ENCODE assay signal across 11 mouse cellular contexts in genomic region chr4:125651676-125652246, GRCm38 (mm10).
A peak's percentile ranks its signal among the peaks of the same experiment; 100 is the strongest.
DNase-seq lines count a peak whose midpoint lies in the region; ATAC-seq lines count a peak whose summit lies in the region.
"Had no signal": no experiment of that assay in that cellular context is flagged by ENCODE, and none has a peak within 500 bp of the region (broad histone marks: within the 10 kb centered on the region; RNA-seq: fewer than 3 reads in every experiment).

No protein-coding gene starts in this region.

- H3K27ac ChIP-seq in heart, embryonic 12.5 days (ENCODE audit: poor library complexity, severe bottlenecking): no peak overlapping the region
- H3K27ac ChIP-seq in midbrain, embryonic 11.5 days (ENCODE audit: low read depth, low read length): no peak overlapping the region
- H3K27ac ChIP-seq: embryonic facial prominence, embryonic 15.5 days; heart, embryonic 13.5 days had no signal

- 51% methylated on average over 24 of the region's 24 CpGs for WGBS in heart, embryonic 12.5 days
- 43% methylated on average over 24 of the region's 24 CpGs for WGBS in midbrain, embryonic 11.5 days

- no peak overlapping the region for H3K4me3 ChIP-seq in heart, embryonic 12.5 days
- H3K4me3 ChIP-seq in midbrain, embryonic 11.5 days (ENCODE audit: low read depth, low read length): no peak overlapping the region
- H3K4me3 ChIP-seq: embryonic facial prominence, embryonic 15.5 days; heart, embryonic 13.5 days had no signal

- H3K9ac ChIP-seq in heart, embryonic 12.5 days: 0 out of 2 replicates have a peak overlapping the region, but pooled peaks have one; percentile 10
- no peak overlapping the region for H3K9ac ChIP-seq in midbrain, embryonic 11.5 days (ENCODE audit: low read length)
- H3K9ac ChIP-seq: embryonic facial prominence, embryonic 15.5 days; heart, embryonic 13.5 days had no signal

- ATAC-seq in heart, embryonic 12.5 days (ENCODE audit: insufficient number of reproducible peaks, low FRiP score): no peak
- peak; percentile 24; the same call in 1 of the 2 replicates for ATAC-seq in midbrain, embryonic 11.5 days (ENCODE audit: low FRiP score)
- ATAC-seq: lung, postnatal 0 days had no signal

- no peaks in the 10 kb centered on the region for H3K9me3 ChIP-seq in heart, embryonic 12.5 days (replicated peaks)
- no peaks in the 10 kb centered on the region for H3K9me3 ChIP-seq in midbrain, embryonic 11.5 days (ENCODE audit: control insufficient read depth, low read length)
- H3K9me3 ChIP-seq: embryonic facial prominence, embryonic 15.5 days; heart, embryonic 13.5 days had no signal

- peaks cover 7% of the 10 kb centered on the region for H3K4me1 ChIP-seq in heart, embryonic 12.5 days (replicated peaks)
- H3K4me1 ChIP-seq in midbrain, embryonic 11.5 days (ENCODE audit: control insufficient read depth, insufficient read depth, low read length): peaks cover 7% of the 10 kb centered on the region

- peaks cover 4% of the 10 kb centered on the region; the same call in 1 of the 2 replicates for H3K27me3 ChIP-seq in heart, embryonic 12.5 days (replicated peaks)
- no peaks in the 10 kb centered on the region for H3K27me3 ChIP-seq in midbrain, embryonic 11.5 days (ENCODE audit: control insufficient read depth, insufficient read depth, low read length)
- H3K27me3 ChIP-seq: embryonic facial prominence, embryonic 15.5 days had no signal

- DNase-seq in heart, adult 11 months: no peak
- peak; percentile 91 for DNase-seq in ES-CJ7 (ENCODE audit: low read depth, low spot score)
- DNase-seq in embryo, embryonic 9.5 days (ENCODE audit: extremely low spot score): peak; percentile 14
- no peak for DNase-seq in midbrain, embryonic 11.5 days (ENCODE audit: low spot score, missing footprints)
- DNase-seq in right cerebral cortex, adult 18-20 months: no peak
- DNase-seq in adrenal gland, adult 18-20 months (ENCODE audit: low spot score in 2 of 2): no peak
- no peak for DNase-seq in cerebellum, adult 11 months

- H3K36me3 ChIP-seq in heart, embryonic 12.5 days: no peaks in the 10 kb centered on the region
- H3K36me3 ChIP-seq in midbrain, embryonic 11.5 days (ENCODE audit: control insufficient read depth, insufficient read depth, low read length): no peaks in the 10 kb centered on the region
- H3K36me3 ChIP-seq: embryonic facial prominence, embryonic 15.5 days; heart, embryonic 13.5 days had no signal

- peak overlapping the region; percentile 12; the same call in 1 of the 2 replicates for H3K4me2 ChIP-seq in heart, embryonic 12.5 days
- H3K4me2 ChIP-seq in midbrain, embryonic 11.5 days: no peak overlapping the region
- H3K4me2 ChIP-seq: embryonic facial prominence, embryonic 15.5 days; heart, embryonic 13.5 days had no signal

Comparison
In these comparisons a context has a peak if more than half of its experiments do, and no peak if none do; other contexts are left out.
1. DNase-seq: peak in ES-CJ7 (single experiment) and embryo, embryonic 9.5 days (single experiment); none in heart, adult 11 months (single experiment), midbrain, embryonic 11.5 days (single experiment), right cerebral cortex, adult 18-20 months (single experiment), adrenal gland, adult 18-20 months (0 of 2) and cerebellum, adult 11 months (single experiment).